Mouse (Mus musculus) lung, postnatal 25 days (tissue): ENCODE data around the gene Fam208b.
A peak's percentile ranks its signal among the peaks of the same experiment; 100 is the strongest.
"Not testable (repeated sequence)": the region's sequence is repeated elsewhere in the genome, so short reads cannot be mapped to it uniquely, and the experiment has no call there.

Source experiments
- DNase-seq: peaks from one replicate; pipeline ENCODE4 v3.0.0; 2022; ENCODE audit warnings: low spot score

Fam208b gene

GRCm38 (mm10) chr13:3563130-3563529 is 47.8 kb downstream of the Fam208b start:
- no peak for DNase-seq

GRCm38 (mm10) chr13:3547856-3548255 is 63.1 kb downstream of the Fam208b start:
- DNase-seq, result no peak

- no peak for DNase-seq
These were observed 63.5 kb downstream of the Fam208b start for GRCm38 (mm10) chr13:3547410-3547809.

- DNase-seq, result no peak
These were observed 66.0 kb downstream of the Fam208b start for GRCm38 (mm10) chr13:3544925-3545324.

- DNase-seq, result no peak
These were observed 66.6 kb downstream of the Fam208b start for GRCm38 (mm10) chr13:3544077-3544874.

GRCm38 (mm10) chr13:3541159-3541782 is 69.6 kb downstream of the Fam208b start:
- DNase-seq, result no peak

GRCm38 (mm10) chr13:3540166-3540565 is 70.7 kb downstream of the Fam208b start:
- no peak for DNase-seq

GRCm38 (mm10) chr13:3538969-3539562 is 71.8 kb downstream of the Fam208b start:
- no peak for DNase-seq

- DNase-seq, result peak; percentile 88
These were observed 72.5 kb downstream of the Fam208b start for GRCm38 (mm10) chr13:3538223-3538968.

- DNase-seq, result peak; percentile 96
These were observed 73.2 kb downstream of the Fam208b start, which contains the start of gene Gdi2 for GRCm38 (mm10) chr13:3537594-3538222. Gene Gdi2 (plus strand): TSS chr13:3538063.

- DNase-seq, result no peak
These were observed 76.8 kb downstream of the Fam208b start for GRCm38 (mm10) chr13:3534146-3534545.

- no peak for DNase-seq
These were observed 78.5 kb downstream of the Fam208b start for GRCm38 (mm10) chr13:3532451-3532850.

GRCm38 (mm10) chr13:3531692-3532320 is 79.1 kb downstream of the Fam208b start:
- DNase-seq, result no peak

GRCm38 (mm10) chr13:3531176-3531575 is 79.7 kb downstream of the Fam208b start:
- DNase-seq, result not testable (repeated sequence)

GRCm38 (mm10) chr13:3530451-3530850 is 80.5 kb downstream of the Fam208b start:
- no peak for DNase-seq

GRCm38 (mm10) chr13:3526328-3526727 is 84.6 kb downstream of the Fam208b start:
- peak; percentile 75 for DNase-seq

- no peak for DNase-seq
These were observed 85.3 kb downstream of the Fam208b start for GRCm38 (mm10) chr13:3525611-3526051.

GRCm38 (mm10) chr13:3523946-3524345 is 87.0 kb downstream of the Fam208b start:
- DNase-seq, result no peak

GRCm38 (mm10) chr13:3523459-3523858 is 87.4 kb downstream of the Fam208b start:
- peak; percentile 21 for DNase-seq

GRCm38 (mm10) chr13:3519994-3520393 is 90.9 kb downstream of the Fam208b start:
- not testable (repeated sequence) for DNase-seq

- DNase-seq, result not testable (repeated sequence)
These were observed 91.6 kb downstream of the Fam208b start for GRCm38 (mm10) chr13:3519357-3519756.
